Mouse (Mus musculus) c-Kit-positive CD71-negative TER-119-negative erythroid progenitor cells, embryonic 14.5 days (primary cell): Measurements from ENCODE around the gene Cep135.

ENCODE experiments used
- DNase-seq: peaks from one replicate; pipeline ENCODE4 v3.0.0-alpha.2; 2013; ENCODE audit warnings: low read depth

The Cep135 gene

DNA sequence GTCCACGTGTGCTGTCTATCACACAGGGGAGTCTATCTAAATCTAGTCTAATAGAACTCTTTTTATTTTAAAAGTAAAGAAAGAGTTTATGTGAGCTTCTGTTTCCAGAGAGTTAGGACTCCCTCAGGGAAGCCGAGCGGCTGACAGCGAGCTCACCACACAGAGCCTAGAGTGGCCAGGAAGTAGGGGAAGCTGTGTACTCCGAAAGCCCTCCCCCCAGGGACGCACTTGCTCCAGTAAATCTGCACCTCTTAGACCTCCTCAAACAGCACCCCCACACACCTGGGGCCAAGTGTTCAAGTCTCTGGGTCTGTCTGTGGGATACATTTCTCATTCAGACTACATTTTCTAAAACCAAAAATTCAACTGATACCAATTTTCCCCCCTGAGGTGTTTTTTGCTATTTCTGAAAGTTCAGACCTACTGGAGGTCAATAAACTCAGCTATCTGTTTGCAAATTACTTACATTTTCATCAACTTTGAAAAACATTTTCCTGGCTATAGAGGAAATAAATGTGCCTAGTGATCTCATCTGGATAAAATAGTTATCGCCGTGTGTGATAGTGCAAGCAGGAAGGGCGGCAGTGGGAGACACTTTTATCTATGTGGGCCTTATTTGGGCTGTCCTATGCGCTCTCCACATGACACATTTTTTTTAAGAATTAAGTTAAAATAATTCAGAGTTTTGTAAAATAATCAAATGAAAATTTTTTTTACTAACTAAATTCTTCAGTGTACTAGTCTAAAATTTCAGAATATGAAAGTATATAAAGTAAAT lies 56.8 kb downstream of the Cep135 start:
- DNase-seq: no peak

DNA sequence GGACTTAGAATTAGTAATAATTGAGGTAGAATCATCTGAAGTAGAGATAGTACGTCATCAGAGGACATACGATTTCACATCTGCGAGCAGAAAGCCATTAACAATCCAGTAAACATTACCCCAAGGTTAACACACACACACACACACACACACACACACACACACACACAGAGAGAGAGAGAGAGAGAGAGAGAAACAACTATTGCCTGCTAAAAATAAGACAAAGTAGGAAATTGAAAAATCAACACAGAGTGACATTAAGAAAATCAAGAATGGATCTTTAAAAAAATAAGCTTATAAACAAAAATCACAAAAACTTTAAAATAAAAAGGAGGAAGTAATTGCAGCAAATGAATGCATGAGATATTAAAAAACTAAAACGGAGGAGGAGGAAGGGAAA lies 61.4 kb downstream of the Cep135 start:
- no peak for DNase-seq

DNA sequence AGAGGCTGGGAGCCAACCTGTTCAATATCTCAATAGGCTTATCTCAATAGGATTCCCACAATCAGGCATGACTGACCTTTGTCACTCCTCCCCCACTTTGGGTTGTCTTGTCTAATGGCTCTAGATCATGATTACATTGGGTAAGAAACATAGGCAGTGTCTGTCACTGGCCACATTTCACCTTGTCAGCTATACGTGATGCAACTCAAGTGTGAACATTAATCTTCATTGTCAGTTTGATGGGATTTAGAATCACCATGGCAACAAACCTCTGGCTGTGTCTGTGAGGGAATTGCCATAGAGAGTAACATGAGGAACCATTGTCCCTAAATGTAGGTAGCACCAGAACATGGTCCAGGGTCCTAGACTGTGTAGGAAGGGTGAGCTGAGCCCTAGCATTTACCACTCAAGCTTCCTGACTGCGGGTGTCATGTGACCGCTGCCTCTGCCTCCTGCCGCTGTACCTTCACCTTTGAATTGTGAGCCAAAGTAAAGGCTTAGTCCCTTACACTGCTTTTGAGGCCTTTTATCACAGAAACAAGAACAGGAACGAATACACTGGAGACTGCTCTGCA lies 62.7 kb downstream of the Cep135 start:
- no peak for DNase-seq

DNA sequence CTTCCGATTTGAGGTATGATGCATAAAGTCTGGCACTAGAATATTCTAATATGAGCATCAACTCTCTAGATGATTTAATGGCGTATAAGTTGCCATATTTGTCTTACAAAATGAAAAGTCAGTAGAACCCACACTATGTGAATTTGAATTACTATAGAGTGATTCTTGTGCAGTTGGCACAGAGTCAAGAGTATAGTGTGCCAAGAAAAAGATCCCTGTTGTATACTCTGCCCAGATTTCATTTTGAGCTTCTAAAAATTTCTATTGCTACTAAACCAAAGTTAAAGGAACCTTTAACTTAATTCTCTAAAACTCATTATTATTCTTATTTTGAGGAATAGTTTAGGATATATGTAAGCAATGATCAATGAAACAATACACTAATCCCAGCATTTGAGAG lies 67.7 kb downstream of the Cep135 start, which contains the start of gene C530008M17Rik:
C530008M17Rik (plus strand) TSS at position 301 of the 400 bp plus-strand sequence.
- no peak for DNase-seq

DNA sequence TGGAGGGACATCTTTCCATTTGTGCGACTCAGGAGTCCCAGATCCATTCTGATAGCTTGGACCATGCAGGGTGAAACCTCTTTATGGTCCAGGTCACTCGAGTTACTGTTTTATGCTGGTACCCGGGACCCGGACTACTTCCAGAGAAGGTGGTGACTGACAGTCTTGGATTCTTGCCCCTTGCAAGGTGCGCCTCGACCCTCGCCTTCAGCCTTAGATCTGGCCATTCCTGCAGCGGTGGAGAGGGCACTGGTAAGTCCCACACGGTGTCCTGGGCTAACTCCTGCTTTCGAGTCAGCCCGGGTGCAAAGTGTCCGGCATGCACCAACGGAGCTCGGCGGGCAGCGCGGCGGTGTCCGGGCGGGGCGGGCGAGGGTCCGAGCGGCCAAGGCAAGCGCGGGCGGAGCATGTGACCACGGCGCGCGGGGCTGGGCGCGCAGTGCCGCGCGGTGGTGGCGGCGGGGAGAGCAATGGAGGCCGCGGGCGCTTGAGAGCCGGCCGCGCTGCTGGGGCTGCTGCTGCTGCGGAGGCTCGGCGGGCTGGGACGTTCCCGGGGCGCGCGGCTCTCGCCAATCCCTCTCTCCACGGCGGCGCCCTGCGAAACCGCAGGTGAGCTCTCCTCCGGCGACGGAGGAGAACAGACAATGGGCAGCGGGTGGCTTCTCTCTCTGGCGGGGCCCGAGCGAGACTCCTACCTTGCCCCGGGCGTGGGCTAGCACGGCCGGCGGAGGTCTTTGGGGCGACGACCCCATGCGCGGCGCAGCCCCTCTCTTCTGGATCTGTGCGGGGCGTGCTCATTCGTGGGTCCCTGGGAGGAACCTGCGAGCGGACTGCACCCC lies 69.0 kb downstream of the Cep135 start:
- no peak for DNase-seq

DNA sequence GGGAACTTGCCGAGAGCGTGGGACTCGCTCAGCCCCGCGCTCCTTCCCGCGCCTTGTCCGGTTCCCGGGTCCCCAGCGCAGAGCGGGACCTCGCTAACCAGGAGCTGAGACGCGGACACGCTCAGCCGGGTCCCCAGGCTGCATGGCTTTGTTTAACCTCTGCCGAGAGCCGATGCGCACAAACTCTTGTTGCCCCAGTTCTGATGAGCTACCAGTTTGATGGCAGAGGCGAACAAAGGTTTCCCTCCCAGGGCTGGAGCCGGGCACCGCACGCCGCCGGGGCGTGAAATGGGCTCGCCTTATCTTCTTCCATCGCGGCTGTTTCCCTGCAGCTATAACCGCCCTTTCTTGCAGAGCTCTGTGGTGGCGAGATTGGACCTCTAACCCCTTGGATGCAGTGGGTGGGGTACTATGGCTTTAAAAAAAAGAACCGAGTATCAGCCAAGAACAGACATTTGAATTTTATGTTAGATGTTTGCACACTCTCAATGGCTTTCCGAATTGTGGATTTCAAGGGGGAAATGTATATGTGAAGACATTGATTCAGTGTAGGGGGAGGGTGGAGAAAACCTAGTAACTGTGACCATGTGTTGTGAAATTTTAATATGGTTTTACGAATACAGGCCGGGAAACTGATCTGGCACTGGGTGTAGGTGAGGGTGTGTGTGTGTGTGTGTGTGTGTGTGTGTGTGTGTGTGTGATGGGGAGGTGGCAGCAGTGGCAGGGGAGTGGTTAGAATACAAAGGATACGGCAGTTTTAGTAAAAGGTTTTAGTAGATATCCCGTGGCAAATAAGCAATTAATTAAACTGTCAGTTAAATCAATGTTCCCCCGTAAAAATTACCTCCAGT lies 69.8 kb downstream of the Cep135 start:
- peak; percentile 47 for DNase-seq

DNA sequence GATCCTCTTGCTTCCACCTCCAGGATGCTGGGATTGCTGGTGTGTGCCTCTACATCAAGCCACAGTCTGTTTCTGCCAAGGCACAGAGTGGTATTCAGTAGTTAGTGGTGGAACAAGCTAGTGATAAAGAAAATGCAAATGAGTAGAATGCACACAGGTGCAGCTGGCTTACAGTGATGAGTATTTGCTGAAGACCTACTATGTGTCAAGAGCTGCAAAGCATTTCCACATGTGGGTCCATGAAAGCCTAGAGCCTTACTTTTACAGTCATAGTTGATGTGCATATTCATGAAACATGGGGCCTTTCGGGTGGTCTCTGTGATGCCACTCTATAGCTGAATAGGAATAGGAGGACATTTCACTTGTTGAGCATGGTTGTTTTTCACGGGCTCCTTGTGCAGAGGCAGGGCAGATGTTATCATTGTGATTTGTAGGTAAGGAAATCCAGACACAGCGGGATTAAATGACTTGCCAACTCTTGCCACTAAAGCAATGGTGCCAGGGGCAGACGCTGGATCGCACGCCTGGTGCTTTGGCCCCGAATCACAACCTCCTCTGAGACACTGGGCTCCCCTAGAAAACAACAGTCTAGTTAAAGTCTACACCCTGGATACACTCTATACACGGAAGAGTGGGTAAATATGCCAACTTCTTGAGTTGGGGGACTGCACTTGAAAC lies 71.6 kb downstream of the Cep135 start:
- DNase-seq: no peak

DNA sequence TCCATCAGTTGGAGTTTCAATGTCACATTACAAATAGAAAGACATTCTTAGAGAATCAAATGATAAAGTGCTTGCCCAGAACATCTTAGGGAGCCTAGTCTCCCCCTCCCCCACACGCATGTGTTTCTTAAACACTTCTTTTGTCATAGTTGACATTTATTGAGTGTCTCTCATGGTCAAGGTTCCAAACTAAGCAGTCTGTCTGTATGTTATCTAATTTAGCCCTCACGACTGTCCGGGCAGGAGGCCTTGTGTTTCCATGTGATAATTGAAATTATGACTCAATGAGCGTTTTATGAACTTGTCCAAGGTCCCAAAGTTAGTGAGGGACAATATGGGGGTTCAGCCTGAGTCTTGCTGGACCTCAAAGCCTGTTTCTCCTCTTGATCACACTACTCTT lies 72.8 kb downstream of the Cep135 start:
- no peak for DNase-seq

DNA sequence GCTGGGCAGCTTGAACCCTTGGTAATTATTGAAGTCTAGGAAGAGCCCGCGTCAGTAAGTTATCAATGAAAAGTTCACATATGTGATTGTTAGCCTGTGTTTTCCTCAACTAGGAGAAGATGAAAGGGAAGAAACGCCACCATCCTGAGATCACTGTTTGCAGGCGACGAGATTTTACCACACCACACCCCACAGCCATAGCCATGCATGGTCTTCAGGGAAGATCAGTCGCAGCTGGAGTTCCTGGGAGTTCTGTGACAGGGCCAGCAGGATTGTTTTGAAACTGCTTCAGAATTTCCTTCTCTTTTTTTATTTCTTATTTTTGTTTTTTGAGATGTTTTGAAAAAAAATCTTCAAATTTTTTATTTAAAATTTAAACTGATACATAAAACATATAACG lies 76.4 kb downstream of the Cep135 start:
- no peak for DNase-seq

DNA sequence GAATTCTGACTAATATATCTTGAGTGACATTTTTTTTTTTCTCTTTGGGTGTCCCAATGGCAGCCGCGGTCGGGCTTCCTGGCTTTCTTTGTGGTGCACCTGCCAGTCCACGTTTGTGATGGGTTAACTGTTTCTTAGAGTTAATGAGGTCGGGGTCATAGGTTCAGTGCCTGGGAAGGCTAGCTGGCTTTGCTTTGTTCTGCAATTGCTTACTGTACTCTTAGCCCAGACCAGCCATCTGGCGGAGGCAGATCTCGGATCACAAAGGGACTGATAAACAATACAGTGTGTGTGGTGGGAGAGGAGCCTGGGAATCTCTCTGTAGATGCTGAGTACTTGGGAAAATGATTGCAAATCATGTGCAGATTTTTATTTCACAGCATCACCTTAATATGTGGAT lies 76.9 kb downstream of the Cep135 start:
- DNase-seq: no peak

DNA sequence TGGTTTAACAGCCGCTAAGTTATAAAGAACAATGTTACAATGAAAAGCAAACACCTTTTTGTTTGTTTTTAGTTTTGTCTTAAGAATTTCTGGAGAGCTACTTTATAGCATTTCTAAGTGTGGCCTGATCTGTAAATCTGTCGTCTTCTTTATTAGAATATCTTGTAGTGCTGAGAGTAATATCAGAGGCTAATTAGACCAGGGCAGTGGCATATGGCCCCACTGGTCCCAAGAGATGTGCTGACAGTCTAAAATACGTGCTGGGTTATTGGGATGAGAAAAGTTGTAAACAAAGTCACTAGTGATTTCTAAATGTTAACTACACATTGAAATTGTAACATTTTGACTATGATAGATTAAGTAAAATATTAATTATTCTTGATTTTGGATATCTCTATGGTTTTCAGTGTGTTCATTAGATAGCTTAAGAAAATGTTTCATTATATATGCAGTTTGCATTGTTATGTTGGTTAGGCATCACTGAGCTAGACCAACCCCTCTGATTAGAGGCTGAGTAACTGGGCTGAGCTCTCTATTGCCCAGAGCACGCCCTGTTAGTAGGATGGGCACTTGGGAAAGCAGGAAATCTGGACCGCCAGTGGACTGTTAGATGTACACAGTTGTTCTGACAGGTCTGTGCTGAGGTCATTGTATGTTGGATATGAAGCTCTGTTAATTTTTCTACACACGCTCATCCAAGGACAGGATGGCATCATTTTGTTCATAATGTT lies 77.7 kb downstream of the Cep135 start:
- no peak for DNase-seq

DNA sequence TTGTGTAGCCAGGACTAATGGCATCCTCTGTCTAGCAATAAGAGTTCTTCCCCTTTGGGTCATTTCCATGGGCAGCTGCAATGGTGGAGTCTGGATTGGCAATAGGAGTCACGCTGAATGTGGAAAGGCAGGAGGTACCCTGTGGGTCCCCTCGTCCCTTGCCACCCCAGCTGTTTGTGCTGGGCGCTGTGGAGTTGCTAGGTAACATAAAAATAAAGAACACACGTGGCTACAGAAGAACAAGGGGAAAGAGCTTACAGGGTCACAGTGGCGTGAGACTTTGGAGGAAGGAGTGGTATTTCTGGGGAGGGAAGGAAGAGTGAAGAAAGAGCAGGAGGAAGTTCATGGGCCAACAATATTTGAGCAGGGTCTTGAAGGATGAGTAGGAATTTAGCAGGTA lies 79.6 kb downstream of the Cep135 start:
- DNase-seq: no peak

DNA sequence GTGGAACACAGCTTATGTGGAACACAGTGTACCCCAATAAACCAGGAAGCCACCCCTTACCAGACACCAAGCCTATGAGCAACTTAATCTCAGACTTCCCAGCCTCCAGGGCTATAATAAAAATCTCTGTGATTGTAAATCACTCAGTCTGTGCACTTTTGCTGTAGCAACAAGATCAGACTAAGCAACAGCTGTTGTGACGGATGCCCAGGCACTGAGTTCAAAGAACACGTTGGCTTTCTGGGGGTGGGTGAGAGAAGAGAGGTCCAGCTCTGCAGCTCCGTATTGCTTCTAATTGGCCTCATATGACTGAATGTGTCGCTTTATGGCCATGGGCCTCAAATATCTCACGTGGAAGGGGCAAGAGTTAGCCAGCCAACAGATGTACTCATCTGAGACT lies 80.0 kb downstream of the Cep135 start:
- DNase-seq: no peak

DNA sequence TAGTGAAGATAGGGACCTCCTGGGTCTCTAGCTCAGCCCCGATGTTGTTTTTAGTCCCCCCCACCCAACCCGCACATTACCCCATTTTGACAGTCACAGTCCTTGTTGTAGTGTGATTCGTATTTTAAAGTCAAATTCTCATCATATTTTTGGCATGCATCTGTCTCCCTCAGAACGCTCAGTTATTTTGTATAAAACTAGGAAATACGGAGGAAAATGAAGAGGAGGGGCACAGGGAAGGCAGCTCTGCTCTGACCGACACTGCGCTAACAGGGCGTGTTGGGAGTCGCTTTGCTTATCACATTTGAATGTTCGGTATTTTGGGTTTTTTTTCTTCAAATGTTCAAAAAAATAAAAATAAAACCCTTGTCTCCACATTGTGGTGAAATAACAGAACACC lies 81.7 kb downstream of the Cep135 start:
- no peak for DNase-seq

DNA sequence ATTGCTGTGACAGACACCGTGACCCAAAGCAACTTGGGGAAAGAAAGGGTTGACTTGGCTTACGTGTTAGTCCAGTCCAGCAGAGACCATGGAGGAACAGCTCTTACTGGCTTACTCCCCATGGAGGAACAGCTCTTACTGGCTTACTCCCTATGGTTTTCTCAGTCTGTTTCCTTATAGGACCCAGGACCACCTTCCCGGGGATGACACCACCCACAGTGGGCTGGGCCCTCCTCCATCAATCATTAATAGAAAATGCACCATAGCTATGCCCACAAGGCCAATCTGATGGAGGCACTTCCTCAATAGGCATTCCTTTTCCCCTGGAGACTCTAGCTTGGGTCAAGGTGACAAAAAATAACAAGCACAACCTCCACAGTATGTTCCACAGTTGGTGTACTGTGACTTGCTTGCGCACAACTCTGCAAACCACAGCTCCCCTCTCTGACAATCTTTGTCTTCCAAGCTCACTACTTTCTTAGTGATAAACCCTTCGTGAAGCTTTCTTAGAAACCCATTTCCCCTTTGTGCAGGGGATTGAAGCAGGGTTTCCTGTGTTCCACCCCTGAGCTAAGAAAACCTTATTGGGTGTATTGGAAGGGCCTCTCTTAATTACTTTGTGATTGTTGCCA lies 85.6 kb downstream of the Cep135 start:
- DNase-seq: no peak

DNA sequence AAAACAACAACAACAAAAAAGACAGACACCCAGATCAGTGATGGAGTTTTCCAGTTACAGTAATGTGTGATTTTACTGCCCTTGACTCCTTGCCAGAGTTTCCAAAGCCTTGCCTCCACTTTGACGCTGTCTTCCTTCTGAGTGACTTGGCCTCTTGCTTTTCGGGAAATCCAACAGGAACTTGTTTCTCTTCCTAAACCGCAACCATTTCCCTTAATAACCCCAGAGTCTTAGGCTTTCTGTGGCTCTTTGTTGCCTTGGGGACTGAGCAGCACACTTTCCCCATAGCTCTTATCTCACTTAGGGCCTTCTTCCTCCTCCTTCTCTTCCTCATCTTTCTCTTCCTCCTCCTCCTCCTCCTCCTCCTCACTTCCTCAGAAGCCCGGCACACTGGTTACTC lies 86.9 kb downstream of the Cep135 start:
- no peak for DNase-seq

DNA sequence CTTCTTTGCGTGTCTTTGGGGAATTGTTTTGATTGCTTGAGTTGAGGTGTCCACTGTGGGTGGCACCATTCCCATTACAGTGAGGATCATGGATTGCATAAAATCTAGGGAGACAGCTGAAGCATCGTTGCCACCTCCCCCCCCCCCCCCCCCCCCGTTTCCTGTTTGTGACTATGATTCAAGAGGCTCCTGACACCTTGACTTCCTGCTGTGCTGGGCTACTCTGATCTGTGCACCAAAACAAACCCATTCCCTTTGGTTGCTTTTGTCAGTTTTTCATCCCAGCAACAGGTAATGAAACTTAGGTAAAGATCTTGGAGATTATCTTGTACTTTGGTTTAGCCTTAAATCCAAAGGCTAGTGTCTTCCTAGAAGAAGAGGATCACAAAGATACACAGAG lies 92.5 kb downstream of the Cep135 start:
- DNase-seq: no peak

DNA sequence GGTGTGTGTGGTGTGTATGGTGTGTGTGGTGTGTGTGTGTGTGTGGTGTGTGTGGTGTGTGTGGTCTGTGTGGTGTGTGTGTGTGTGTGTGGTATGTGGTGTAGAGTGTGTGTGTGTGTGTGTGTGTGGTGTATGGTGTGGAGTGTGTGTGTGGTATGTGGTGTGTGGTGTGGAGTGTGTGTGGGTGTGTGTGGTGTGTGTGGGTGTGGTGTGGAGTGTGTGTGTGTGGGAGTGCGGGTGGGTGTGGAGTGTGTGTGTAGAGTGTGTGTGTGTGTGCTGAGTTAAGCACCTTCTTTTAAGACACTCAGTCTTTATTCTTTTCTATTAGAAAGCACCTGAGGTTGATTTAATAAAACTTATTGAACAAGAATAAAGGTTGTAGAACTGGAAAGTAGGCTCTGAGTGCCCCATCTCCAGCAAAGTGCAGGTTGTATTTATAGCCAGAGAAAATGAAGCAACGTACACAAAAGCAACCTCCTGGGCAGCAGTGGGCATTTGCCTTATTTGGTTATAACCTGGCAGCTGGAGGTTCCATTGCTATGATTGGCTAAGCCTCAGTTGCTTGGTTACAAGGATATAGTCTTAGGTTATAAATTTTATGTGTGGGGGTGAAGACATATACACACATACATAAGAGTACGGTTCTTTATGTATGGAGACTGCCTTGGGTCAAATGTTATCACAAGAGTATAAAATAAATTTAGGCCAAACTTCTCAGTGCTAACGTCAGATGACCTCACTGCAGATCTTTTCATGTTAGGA lies 93.6 kb downstream of the Cep135 start:
- no peak for DNase-seq

DNA sequence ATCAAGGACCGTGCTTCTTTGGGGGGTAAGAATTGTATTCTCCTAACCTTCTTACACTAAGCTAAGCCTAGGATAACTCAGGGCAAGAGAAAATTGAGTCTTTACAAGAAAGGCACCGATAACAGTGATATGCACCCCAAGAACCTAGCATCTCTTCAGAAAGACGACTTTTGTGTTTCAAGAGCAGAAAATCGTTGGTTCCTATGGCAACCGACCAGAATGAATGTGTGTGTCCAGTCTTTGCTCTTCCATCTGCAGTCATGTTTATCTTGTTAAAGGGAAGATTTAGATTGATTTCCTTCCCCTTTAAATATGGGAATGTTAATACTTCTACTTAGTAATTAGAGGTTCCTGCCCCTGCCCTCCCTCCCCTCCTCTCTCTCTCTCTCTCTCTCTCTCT lies 95.0 kb downstream of the Cep135 start:
- DNase-seq: no peak
